ENCODE assay signal across 7 mouse cellular contexts in the genomic region with DNA sequence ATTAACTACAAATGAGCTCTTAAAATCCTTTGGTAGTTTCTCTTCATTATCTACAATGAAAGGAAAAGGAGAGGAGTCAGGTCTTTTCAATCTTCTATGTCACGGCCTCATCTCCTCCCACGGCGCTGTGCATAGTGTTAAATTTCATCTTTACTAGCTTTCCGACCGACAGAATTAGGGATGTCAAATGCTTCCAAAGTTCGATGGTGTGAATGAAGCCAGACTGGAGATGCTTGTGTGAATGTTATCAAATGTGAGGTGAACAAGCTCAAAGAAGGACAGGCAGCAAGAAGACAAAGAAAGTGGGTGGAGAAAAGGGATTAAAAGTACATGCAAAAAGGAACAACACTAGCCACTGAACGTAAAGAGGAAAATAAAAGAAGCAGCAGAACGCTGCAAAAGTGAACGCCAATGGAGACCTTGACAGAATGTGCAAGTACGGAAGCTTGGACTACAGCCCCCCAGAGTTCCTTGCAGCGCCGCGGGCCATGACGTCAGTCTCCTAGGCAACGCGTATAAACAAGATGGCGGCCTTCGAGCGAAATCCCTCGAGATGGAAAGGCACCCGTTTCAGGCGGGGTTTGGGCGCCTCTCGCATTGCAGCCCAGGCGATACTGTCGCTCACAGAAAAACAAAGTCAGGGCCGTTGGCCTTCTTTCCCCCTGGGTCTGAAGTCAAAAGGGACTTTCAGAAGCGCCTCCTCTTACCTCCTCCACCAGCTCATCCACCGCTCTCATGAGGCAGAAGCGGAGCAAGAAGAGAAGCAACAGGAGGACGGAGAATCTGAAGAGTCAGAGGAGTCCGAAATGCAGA. TPM values are rescaled to one million over a fixed set of nuclear protein-coding genes. Genes with fewer than 3 reads are reported as not detected.
DNase-seq lines count a peak whose midpoint lies in the region; ATAC-seq lines count a peak whose summit lies in the region.

TSS of gene Lrguk (plus strand) at position 516 of the 813 bp plus-strand sequence.

- H3K4me3 ChIP-seq in limb, embryonic 10.5 days: peak within 1 kb of the TSS; percentile 73
- peak within 1 kb of the TSS; percentile 63 for H3K4me3 ChIP-seq in midbrain, embryonic 13.5 days (replicated peaks)

- no peaks in the 10 kb centered on the region for H3K36me3 ChIP-seq in limb, embryonic 10.5 days
- H3K36me3 ChIP-seq in midbrain, embryonic 13.5 days: no peaks in the 10 kb centered on the region

- ATAC-seq in granulocyte monocyte progenitor cell, adult 5-6 weeks (replicated peaks; ENCODE audit: poor library complexity, severe bottlenecking): peak; percentile 97
- ATAC-seq in midbrain, embryonic 13.5 days: peak; percentile 97

- peak within 1 kb of the TSS; percentile 65 for H3K9ac ChIP-seq in midbrain, embryonic 13.5 days (replicated peaks)

- peak within 1 kb of the TSS; percentile 66 for H3K27ac ChIP-seq in limb, embryonic 10.5 days
- peak within 1 kb of the TSS; percentile 74 for H3K27ac ChIP-seq in midbrain, embryonic 13.5 days

- peak; percentile 88 for DNase-seq in adrenal gland, adult 2 months
- peak; percentile 95 for DNase-seq in embryo, embryonic 11 days
- DNase-seq in kidney, adult 11 months: peak; percentile 80
- DNase-seq in limb, embryonic 10.5 days (ENCODE audit: low spot score): peak; percentile 90
- DNase-seq in spleen, adult 12 weeks (ENCODE audit: low spot score): peak; percentile 49

- WGBS in limb, embryonic 10.5 days: 6% methylated on average over 32 of the region's 32 CpGs
- 4% methylated on average over 32 of the region's 32 CpGs for WGBS in midbrain, embryonic 13.5 days

- peaks cover 15% of the 10 kb centered on the region for H3K4me1 ChIP-seq in limb, embryonic 10.5 days
- H3K4me1 ChIP-seq in midbrain, embryonic 13.5 days (replicated peaks): peaks cover 15% of the 10 kb centered on the region

- no peaks in the 10 kb centered on the region for H3K27me3 ChIP-seq in limb, embryonic 10.5 days (ENCODE audit: low read depth, poor library complexity, severe bottlenecking)
- no peaks in the 10 kb centered on the region for H3K27me3 ChIP-seq in midbrain, embryonic 13.5 days

- no peaks in the 10 kb centered on the region for H3K9me3 ChIP-seq in limb, embryonic 10.5 days (replicated peaks)
- no peaks in the 10 kb centered on the region for H3K9me3 ChIP-seq in midbrain, embryonic 13.5 days

- peak within 1 kb of the TSS; percentile 80 for H3K4me2 ChIP-seq in midbrain, embryonic 13.5 days (replicated peaks)

RNA-seq across cellular contexts. Expression of gene Lrguk, which starts in this region (rescaled TPM):
- total RNA-seq in adrenal gland, adult 2 months (2021): under 1 TPM; 0.32 to 0.41 TPM
- polyA plus RNA-seq in adrenal gland, adult 2 months (2012; rRNA removed): 0.06 and 0.07 TPM in 2 replicates
- total RNA-seq in granulocyte monocyte progenitor cell, adult 5-6 weeks (2014; fragmentation: Nextera tagmentation): 0.88 TPM in 1 of 2 replicates, not detected in the other
- 0.04 TPM in 1 of 2 replicates, not detected in the other for total RNA-seq in granulocyte monocyte progenitor cell, adult 5-6 weeks (2017)
- polyA plus RNA-seq in limb, embryonic 10.5 days (2016; fragmentation: Nextera tagmentation; extraction: Ambion mirVana): 0.81 and 1.3 TPM in 2 replicates
- polyA plus RNA-seq in midbrain, embryonic 13.5 days (2015; fragmentation: Nextera tagmentation; extraction: Ambion mirVana): 0.35 and 0.52 TPM in 2 replicates

Comparison
In these comparisons a context has a peak if more than half of its experiments do, and no peak if none do; other contexts are left out.
1. Peak in every context shown above with its lines: DNase-seq, ATAC-seq, H3K4me3 ChIP-seq and H3K27ac ChIP-seq.
2. Peak in DNase-seq in adrenal gland, adult 2 months; RNA of the gene not detected or under 1 TPM.
3. Peak in ATAC-seq in granulocyte monocyte progenitor cell, adult 5-6 weeks; RNA of the gene not detected or under 1 TPM.
4. Peak in ATAC-seq, H3K4me3 ChIP-seq, H3K27ac ChIP-seq, H3K9ac ChIP-seq and H3K4me2 ChIP-seq in midbrain, embryonic 13.5 days; RNA of the gene not detected or under 1 TPM.